Mouse (Mus musculus): ENCODE results near the gene Hmgb4. TPM values are rescaled to one million over a fixed set of nuclear protein-coding genes. Genes with fewer than 3 reads are reported as not detected.

Gene Hmgb4
- not detected in 2 replicates for total RNA-seq (2015)
- not detected in 2 replicates for total RNA-seq (2017)

- no peak for ATAC-seq (replicated peaks; ENCODE audit: poor library complexity)
These were observed at the start of gene Hmgb4 for GRCm38 (mm10) chr4:128260907-128261560. Gene Hmgb4 (minus strand): TSS chr4:128260957.

GRCm38 (mm10) chr4:128306011-128306410 is 45.3 kb upstream of the Hmgb4 start:
- ATAC-seq (replicated peaks; ENCODE audit: poor library complexity): no peak

GRCm38 (mm10) chr4:128304049-128304448 is 43.3 kb upstream of the Hmgb4 start:
- no peak for ATAC-seq (replicated peaks; ENCODE audit: poor library complexity)

GRCm38 (mm10) chr4:128288095-128288494 is 27.3 kb upstream of the Hmgb4 start:
- ATAC-seq (replicated peaks; ENCODE audit: poor library complexity): no peak

- ATAC-seq (replicated peaks; ENCODE audit: poor library complexity): no peak
These were observed 24.3 kb upstream of the Hmgb4 start for GRCm38 (mm10) chr4:128285009-128285408.

GRCm38 (mm10) chr4:128275586-128275985 is 14.8 kb upstream of the Hmgb4 start:
- no peak for ATAC-seq (replicated peaks; ENCODE audit: poor library complexity)

- no peak for ATAC-seq (replicated peaks; ENCODE audit: poor library complexity)
These were observed 14.4 kb upstream of the Hmgb4 start for GRCm38 (mm10) chr4:128275116-128275515.

GRCm38 (mm10) chr4:128273146-128273545 is 12.4 kb upstream of the Hmgb4 start:
- no peak for ATAC-seq (replicated peaks; ENCODE audit: poor library complexity)

- ATAC-seq (replicated peaks; ENCODE audit: poor library complexity): no peak
These were observed 11.7 kb upstream of the Hmgb4 start for GRCm38 (mm10) chr4:128272501-128272900.

- ATAC-seq (replicated peaks; ENCODE audit: poor library complexity): no peak
These were observed 10.2 kb upstream of the Hmgb4 start for GRCm38 (mm10) chr4:128270931-128271330.

GRCm38 (mm10) chr4:128270177-128270576 is 9.4 kb upstream of the Hmgb4 start:
- ATAC-seq (replicated peaks; ENCODE audit: poor library complexity): no peak

- no peak for ATAC-seq (replicated peaks; ENCODE audit: poor library complexity)
These were observed 8.6 kb upstream of the Hmgb4 start for GRCm38 (mm10) chr4:128269261-128269875.

- ATAC-seq (replicated peaks; ENCODE audit: poor library complexity): no peak
These were observed 4.6 kb upstream of the Hmgb4 start for GRCm38 (mm10) chr4:128265341-128265740.

GRCm38 (mm10) chr4:128264491-128264890 is 3.7 kb upstream of the Hmgb4 start:
- ATAC-seq (replicated peaks; ENCODE audit: poor library complexity): no peak

GRCm38 (mm10) chr4:128259211-128259610 is 1.5 kb downstream of the Hmgb4 start:
- no peak for ATAC-seq (replicated peaks; ENCODE audit: poor library complexity)

GRCm38 (mm10) chr4:128248676-128249075 is 12.1 kb downstream of the Hmgb4 start:
- ATAC-seq (replicated peaks; ENCODE audit: poor library complexity): no peak

- ATAC-seq (replicated peaks; ENCODE audit: poor library complexity): no peak
These were observed 15.6 kb downstream of the Hmgb4 start for GRCm38 (mm10) chr4:128245201-128245600.

GRCm38 (mm10) chr4:128241854-128242356 is 18.9 kb downstream of the Hmgb4 start:
- no peak for ATAC-seq (replicated peaks; ENCODE audit: poor library complexity)

- no peak for ATAC-seq (replicated peaks; ENCODE audit: poor library complexity)
These were observed 19.5 kb downstream of the Hmgb4 start for GRCm38 (mm10) chr4:128241075-128241853.

GRCm38 (mm10) chr4:128239113-128239512 is 21.6 kb downstream of the Hmgb4 start:
- ATAC-seq (replicated peaks; ENCODE audit: poor library complexity): no peak

- no peak for ATAC-seq (replicated peaks; ENCODE audit: poor library complexity)
These were observed 27.3 kb downstream of the Hmgb4 start for GRCm38 (mm10) chr4:128233458-128233857.

All from megakaryocyte progenitor cell, adult 5-6 weeks (primary cell).